Comparison of ENCODE assay signal across 8 mouse cellular contexts in the genomic region with DNA sequence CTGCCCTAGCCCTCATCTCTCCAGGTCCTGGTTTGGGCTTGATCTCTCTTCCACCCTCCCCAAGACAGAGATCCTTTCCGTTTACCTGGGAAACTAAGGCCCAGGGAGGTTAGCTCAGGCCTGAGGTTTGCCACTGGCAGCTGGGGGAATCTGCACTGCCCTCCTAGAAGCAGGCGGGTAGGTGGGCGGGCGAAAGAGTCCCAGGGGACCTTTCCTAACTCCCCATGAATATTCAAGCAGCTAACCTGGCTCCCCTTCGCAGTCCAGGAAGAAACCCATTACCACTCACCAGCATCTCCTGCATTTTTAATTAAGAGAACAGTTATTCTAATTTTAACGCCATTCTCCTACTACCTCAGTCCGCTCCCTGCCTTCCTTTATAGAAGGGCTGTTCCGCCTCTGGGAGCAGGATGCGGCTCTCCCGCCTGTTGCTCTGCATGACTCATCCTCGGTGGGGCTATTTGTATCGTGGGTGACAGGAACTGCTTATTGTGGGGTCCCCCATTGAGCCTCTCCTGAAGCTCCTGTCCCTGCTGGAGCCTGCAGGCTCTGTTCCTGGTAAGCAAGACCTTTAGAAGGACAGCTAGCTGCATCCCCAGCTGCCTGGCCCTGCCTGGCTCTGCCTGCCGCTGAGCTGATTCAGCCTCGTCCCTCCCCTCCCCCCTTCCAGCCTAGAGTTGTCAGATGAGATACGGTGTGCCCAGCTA. TPM values are rescaled to one million over a fixed set of nuclear protein-coding genes. Genes with fewer than 3 reads are reported as not detected.
A peak's percentile ranks its signal among the peaks of the same experiment; 100 is the strongest.
DNase-seq lines count a peak whose midpoint lies in the region; ATAC-seq and TF ChIP-seq lines count a peak whose summit lies in the region.

No protein-coding gene starts in this region.

- H3K4me2 ChIP-seq in lung, embryonic 15.5 days = peak overlapping the region; percentile 19; the same call in 1 of the 2 replicates
- H3K4me2 ChIP-seq in hindbrain, embryonic 12.5 days (replicated peaks) = peak overlapping the region; percentile 44
- H3K4me2 ChIP-seq in limb, embryonic 11.5 days (ENCODE audit: low read depth, severe bottlenecking) = no peak overlapping the region

- no peak for TF ChIP-seq CTCF in lung, adult 2 months (IDR thresholded peaks at IDR 0.05; ENCODE audit: insufficient read depth, low read length)

- intact Hi-C loops in gastrocnemius, postnatal 36 days (cut with DNase I) = no loop called here

- H3K27ac ChIP-seq in lung, embryonic 15.5 days = peak overlapping the region; percentile 19; the same call in 1 of the 2 replicates
- H3K27ac ChIP-seq in hindbrain, embryonic 12.5 days = no peak overlapping the region
- H3K27ac ChIP-seq in limb, embryonic 11.5 days (replicated peaks; ENCODE audit: low read depth, low read length) = no peak overlapping the region

- H3K36me3 ChIP-seq in lung, embryonic 15.5 days = no peaks in the 10 kb centered on the region
- H3K36me3 ChIP-seq in hindbrain, embryonic 12.5 days = no peaks in the 10 kb centered on the region
- no peaks in the 10 kb centered on the region for H3K36me3 ChIP-seq in limb, embryonic 11.5 days (ENCODE audit: control insufficient read depth, insufficient read depth, low read length)

- no peak for TF ChIP-seq POLR2A in lung, adult 2 months (IDR thresholded peaks at IDR 0.05; ENCODE audit: borderline replicate concordance, extremely low read depth, low read depth, low read length)

- DNase-seq in lung, adult 2 months = no peak
- DNase-seq in embryo, embryonic 10.5 days (ENCODE audit: low spot score) = peak; percentile 58
- DNase-seq in limb, embryonic 11.5 days (ENCODE audit: low spot score) = peak; percentile 27
- peak; percentile 81 to 85 for DNase-seq in right cerebral cortex, adult 2 months (ENCODE audit: low spot score in 2 of 2)
- DNase-seq in spleen, postnatal 14 days (ENCODE audit: low spot score in 2 of 2) = no peak
- DNase-seq in gastrocnemius, postnatal 36 days = no peak

- H3K9me3 ChIP-seq in lung, embryonic 15.5 days = no peaks in the 10 kb centered on the region
- H3K9me3 ChIP-seq in hindbrain, embryonic 12.5 days (replicated peaks) = no peaks in the 10 kb centered on the region
- no peaks in the 10 kb centered on the region for H3K9me3 ChIP-seq in limb, embryonic 11.5 days (ENCODE audit: control insufficient read depth, low read length)

- no peak overlapping the region for H3K4me3 ChIP-seq in lung, embryonic 15.5 days
- no peak overlapping the region for H3K4me3 ChIP-seq in lung, adult 2 months (replicated peaks; ENCODE audit: extremely low read depth, low read depth, low read length)
- 0 out of 2 replicates have a peak overlapping the region, but pooled peaks have one; percentile 0 for H3K4me3 ChIP-seq in hindbrain, embryonic 12.5 days
- H3K4me3 ChIP-seq in limb, embryonic 11.5 days (ENCODE audit: low read depth, low read length) = no peak overlapping the region

- no peaks in the 10 kb centered on the region for H3K27me3 ChIP-seq in lung, embryonic 15.5 days
- no peaks in the 10 kb centered on the region for H3K27me3 ChIP-seq in hindbrain, embryonic 12.5 days
- no peaks in the 10 kb centered on the region for H3K27me3 ChIP-seq in limb, embryonic 11.5 days (ENCODE audit: control insufficient read depth, insufficient read depth, low read length)

- H3K9ac ChIP-seq in lung, embryonic 15.5 days = no peak overlapping the region
- H3K9ac ChIP-seq in hindbrain, embryonic 12.5 days = no peak overlapping the region
- no peak overlapping the region for H3K9ac ChIP-seq in limb, embryonic 11.5 days (ENCODE audit: low read length)

- H3K4me1 ChIP-seq in lung, embryonic 15.5 days = peaks cover 9% of the 10 kb centered on the region; the same call in 1 of the 2 replicates
- H3K4me1 ChIP-seq in lung, adult 2 months (ENCODE audit: control insufficient read depth, insufficient read depth, low read length) = no peaks in the 10 kb centered on the region
- H3K4me1 ChIP-seq in hindbrain, embryonic 12.5 days = peaks cover 11% of the 10 kb centered on the region
- no peaks in the 10 kb centered on the region for H3K4me1 ChIP-seq in limb, embryonic 11.5 days (ENCODE audit: control insufficient read depth, insufficient read depth, low read length)

- ATAC-seq in lung, embryonic 15.5 days (ENCODE audit: borderline replicate concordance, extremely low read depth, low FRiP score, low TSS enrichment) = no peak
- ATAC-seq in hindbrain, embryonic 12.5 days (ENCODE audit: low FRiP score) = peak; percentile 70
- ATAC-seq in limb, embryonic 11.5 days (ENCODE audit: insufficient number of reproducible peaks, low FRiP score, low TSS enrichment, low read depth) = no peak

- 17% methylated on average over 15 of the region's 15 CpGs for WGBS in lung, embryonic 15.5 days
- WGBS in lung, adult 2 months = 27% methylated on average over 15 of the region's 15 CpGs
- 8% methylated on average over 15 of the region's 15 CpGs for WGBS in hindbrain, embryonic 12.5 days
- WGBS in limb, embryonic 11.5 days = 13% methylated on average over 15 of the region's 15 CpGs

RNA-seq across cellular contexts. Expression of a gene that starts 12.5 kb away (rescaled TPM):
- polyA plus RNA-seq in lung, embryonic 15.5 days (2015; fragmentation: Nextera tagmentation; extraction: Ambion mirVana) = 11.3 and 12.3 TPM in 2 replicates
- polyA plus RNA-seq in lung, adult 2 months (2012; rRNA removed) = 191 and 257 TPM in 2 replicates
- 15.8 and 18.4 TPM in 2 replicates for polyA plus RNA-seq in hindbrain, embryonic 12.5 days (2016; fragmentation: Nextera tagmentation; extraction: Ambion mirVana)
- polyA plus RNA-seq in limb, embryonic 11.5 days (2014; fragmentation: Nextera tagmentation; extraction: Ambion mirVana) = 8.5 TPM in 2 replicates
- total RNA-seq in gastrocnemius, postnatal 36 days (2021) = 10 to 100 TPM; 61.2 to 79.8 TPM

Comparison
In these comparisons a context has a peak if more than half of its experiments do, and no peak if none do; other contexts are left out.
1. DNase-seq: peak in embryo, embryonic 10.5 days (single experiment), limb, embryonic 11.5 days (single experiment) and right cerebral cortex, adult 2 months (2 of 2); none in lung, adult 2 months (single experiment), spleen, postnatal 14 days (0 of 2) and gastrocnemius, postnatal 36 days (0 of 2).